Mouse (Mus musculus) inflammation-experienced regulatory T-cells (primary cell): ENCODE results near the gene Elac2. TPM values are rescaled to one million over a fixed set of nuclear protein-coding genes. Genes with fewer than 3 reads are reported as not detected.

Experiments used
- polyA plus RNA-seq, 2 experiments: library from polyadenylated mRNA; unstranded; fragments of 100-300 nt; shearing (Covaris generic); gene quantifications; one replicate each; pipeline ENCODE4 v1.2.1; 2017

Elac2 gene
- polyA plus RNA-seq: 10 to 100 TPM; 35.2 to 49.5 TPM

GRCm38 (mm10) chr11:64978720-64979488 lies at the start of gene Elac2:
Elac2 (plus strand) TSS chr11:64979038.

Other genes starting within 250 kb of the Elac2 start
- under 1 TPM in 1 of 2 experiments, not detected in 1; 0.51 TPM for gene 1700086D15Rik, start 180.9 kb downstream of the Elac2 start, polyA plus RNA-seq
- gene Arhgap44, start 183.9 kb downstream of the Elac2 start, polyA plus RNA-seq: 1 to 10 TPM in 1 of 2 experiments, under 1 TPM in 1; 0.46 to 1.5 TPM